Comparison of ENCODE assay signal across 15 mouse cellular contexts in genomic region chr4:87930356-87931245, GRCm38 (mm10).
A peak's percentile ranks its signal among the peaks of the same experiment; 100 is the strongest.
DNase-seq lines count a peak whose midpoint lies in the region; ATAC-seq lines count a peak whose summit lies in the region.
"Had no signal": no experiment of that assay in that cellular context is flagged by ENCODE, and none has a peak within 500 bp of the region (broad histone marks: within the 10 kb centered on the region; RNA-seq: fewer than 3 reads in every experiment).

No protein-coding gene starts in this region.

- no peak overlapping the region for H3K4me3 ChIP-seq in heart, embryonic 10.5 days
- H3K4me3 ChIP-seq in neural tube, embryonic 13.5 days, result no peak overlapping the region
- H3K4me3 ChIP-seq in neural tube, embryonic 15.5 days (replicated peaks), result no peak overlapping the region
- H3K4me3 ChIP-seq: limb, embryonic 12.5 days; megakaryocyte, embryonic 14.5 days had no signal

- no peak overlapping the region for H3K9ac ChIP-seq in neural tube, embryonic 13.5 days
- H3K9ac ChIP-seq in neural tube, embryonic 15.5 days (replicated peaks), result no peak overlapping the region
- H3K9ac ChIP-seq: limb, embryonic 12.5 days had no signal

- DNase-seq in heart, embryonic 10.5 days (ENCODE audit: low spot score), result no peak
- DNase-seq in heart, postnatal 25 days (ENCODE audit: low spot score), result no peak
- no peak for DNase-seq in gastrocnemius, postnatal 36 days
- no peak for DNase-seq in kidney, postnatal 25 days
- DNase-seq: adrenal gland, postnatal 25 days; cerebellum, adult 11 months; embryo, embryonic 11 days; heart, postnatal 4 days; kidney, postnatal 14 days had no signal

- no peak for ATAC-seq in neural tube, embryonic 13.5 days (ENCODE audit: low read depth)
- ATAC-seq in neural tube, embryonic 15.5 days (ENCODE audit: low FRiP score), result no peak
- peak; percentile 38 to 61; a peak in 3 of 4 replicates for ATAC-seq in hematopoietic stem cell, adult 5-6 weeks (replicated peaks in 1 of 2; ENCODE audit: insufficient read depth in 1 of 2, low FRiP score in 2 of 2, low TSS enrichment in 1 of 2, low read depth in 1 of 2, poor library complexity in 2 of 2, severe bottlenecking in 2 of 2)
- ATAC-seq in megakaryocyte progenitor cell, adult 5-6 weeks (replicated peaks; ENCODE audit: poor library complexity), result peak; percentile 90

- H3K4me1 ChIP-seq in heart, embryonic 10.5 days, result peaks cover 34% of the 10 kb centered on the region
- H3K4me1 ChIP-seq in neural tube, embryonic 13.5 days (replicated peaks), result peaks cover 31% of the 10 kb centered on the region
- peaks cover 21% of the 10 kb centered on the region for H3K4me1 ChIP-seq in neural tube, embryonic 15.5 days

- intact Hi-C loops in heart, postnatal 25 days (cut with DNase I), result no loop called here
- intact Hi-C loops in gastrocnemius, postnatal 36 days (cut with DNase I), result no loop called here

- no peak overlapping the region for H3K4me2 ChIP-seq in neural tube, embryonic 13.5 days
- H3K4me2 ChIP-seq in neural tube, embryonic 15.5 days, result no peak overlapping the region
- H3K4me2 ChIP-seq: limb, embryonic 12.5 days had no signal

- H3K27me3 ChIP-seq in heart, embryonic 10.5 days (ENCODE audit: insufficient read depth, poor library complexity, severe bottlenecking), result no peaks in the 10 kb centered on the region
- H3K27me3 ChIP-seq in neural tube, embryonic 13.5 days, result no peaks in the 10 kb centered on the region
- H3K27me3 ChIP-seq in neural tube, embryonic 15.5 days (replicated peaks), result no peaks in the 10 kb centered on the region
- H3K27me3 ChIP-seq: limb, embryonic 12.5 days; megakaryocyte, embryonic 14.5 days had no signal

- peak overlapping the region; percentile 53 for H3K27ac ChIP-seq in heart, embryonic 10.5 days
- 0 out of 2 replicates have a peak overlapping the region, but pooled peaks have one; percentile 33 for H3K27ac ChIP-seq in neural tube, embryonic 13.5 days (replicated peaks)
- no peak overlapping the region for H3K27ac ChIP-seq in neural tube, embryonic 15.5 days (replicated peaks)
- H3K27ac ChIP-seq: limb, embryonic 12.5 days had no signal

- H3K9me3 ChIP-seq in heart, embryonic 10.5 days, result no peaks in the 10 kb centered on the region
- no peaks in the 10 kb centered on the region for H3K9me3 ChIP-seq in neural tube, embryonic 13.5 days
- H3K9me3 ChIP-seq in neural tube, embryonic 15.5 days (replicated peaks), result no peaks in the 10 kb centered on the region
- H3K9me3 ChIP-seq: limb, embryonic 12.5 days; megakaryocyte, embryonic 14.5 days had no signal

- 81% methylated on average over 8 of the region's 8 CpGs for WGBS in heart, embryonic 10.5 days
- 82% methylated on average over 8 of the region's 8 CpGs for WGBS in neural tube, embryonic 13.5 days
- WGBS in neural tube, embryonic 15.5 days, result 75% methylated on average over 8 of the region's 8 CpGs

- H3K36me3 ChIP-seq in heart, embryonic 10.5 days, result peaks cover 2% of the 10 kb centered on the region
- H3K36me3 ChIP-seq in neural tube, embryonic 13.5 days, result 0 out of 2 replicates have a peak, but pooled peaks cover 8% of the 10 kb centered on the region
- no peaks in the 10 kb centered on the region for H3K36me3 ChIP-seq in neural tube, embryonic 15.5 days
- H3K36me3 ChIP-seq: limb, embryonic 12.5 days had no signal

Comparison
In these comparisons a context has a peak if more than half of its experiments do, and no peak if none do; other contexts are left out.
1. ATAC-seq: peak in hematopoietic stem cell, adult 5-6 weeks (2 of 2) and megakaryocyte progenitor cell, adult 5-6 weeks (single experiment); none in neural tube, embryonic 13.5 days (single experiment) and neural tube, embryonic 15.5 days (single experiment).